Mouse (Mus musculus): Measurements from ENCODE around the gene Cdc42ep3.

Gene Cdc42ep3

DNA sequence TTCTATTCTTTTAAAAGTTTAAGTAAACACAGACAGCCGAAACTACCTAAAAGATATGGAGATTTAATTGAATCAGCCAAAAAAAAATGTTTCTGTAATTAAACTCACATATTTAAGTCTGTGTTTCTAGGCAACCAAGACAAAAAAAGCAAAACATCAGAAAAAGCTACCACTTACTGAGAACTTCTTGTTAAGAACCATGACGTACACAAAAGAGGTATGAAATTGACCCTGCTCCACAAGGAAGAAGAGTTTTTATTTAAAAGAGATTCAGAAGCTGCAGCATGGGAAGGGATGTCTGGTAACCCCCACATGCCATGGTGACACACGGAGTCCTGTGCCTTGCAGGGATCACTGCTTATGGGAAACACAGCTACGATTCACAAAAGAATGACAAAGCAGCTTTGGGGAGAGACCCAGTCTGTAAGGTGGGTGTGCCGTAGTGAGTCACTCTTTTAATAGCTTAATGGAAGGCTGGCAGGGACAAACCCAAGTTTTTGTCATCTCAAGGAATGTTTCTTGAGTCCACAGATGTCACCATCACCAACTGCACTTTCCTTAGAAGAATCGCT lies 69.8 kb downstream of the Cdc42ep3 start:
- DNase-seq: no peak

Measured in lung, adult 18-20 months (tissue).